Mouse (Mus musculus) urinary bladder, postnatal 10 days (tissue): ENCODE data around the gene Ssxb6.
"Not testable (repeated sequence)": the region's sequence is repeated elsewhere in the genome, so short reads cannot be mapped to it uniquely, and the experiment has no call there.

Source experiments
- DNase-seq: peaks from one replicate; pipeline ENCODE4 v3.0.0; 2022; ENCODE audit warnings: low spot score

Ssxb6 gene

GRCm38 (mm10) chrX:8548155-8548554 is at the start of gene Ssxb6:
TSS of gene Ssxb6 (minus strand) at chrX:8548255.
- not testable (repeated sequence) for DNase-seq

DNA sequence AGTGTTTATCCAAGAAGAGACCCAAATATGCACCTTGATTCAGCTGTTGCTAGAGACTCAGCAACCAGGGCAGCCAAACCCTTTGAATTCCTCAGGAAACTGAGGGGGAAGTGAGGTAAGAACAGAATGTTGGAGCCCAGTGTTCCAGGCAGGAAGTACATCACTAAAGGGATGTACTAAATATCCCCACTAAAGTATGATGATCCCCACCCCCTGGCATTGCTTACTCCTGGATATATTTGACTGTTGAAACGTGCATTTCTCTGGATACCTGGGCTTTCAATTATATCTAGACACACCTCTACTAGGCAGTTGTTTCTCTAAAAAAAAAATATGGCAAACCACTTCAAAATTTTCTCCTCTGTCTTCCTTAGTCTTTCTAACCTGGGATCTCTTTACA is 43.7 kb upstream of the Ssxb6 start, which contains the start of gene Ssxb3:
TSS of gene Ssxb3 (minus strand) at position 101 of the 400 bp plus-strand sequence.
- DNase-seq: not testable (repeated sequence)

DNA sequence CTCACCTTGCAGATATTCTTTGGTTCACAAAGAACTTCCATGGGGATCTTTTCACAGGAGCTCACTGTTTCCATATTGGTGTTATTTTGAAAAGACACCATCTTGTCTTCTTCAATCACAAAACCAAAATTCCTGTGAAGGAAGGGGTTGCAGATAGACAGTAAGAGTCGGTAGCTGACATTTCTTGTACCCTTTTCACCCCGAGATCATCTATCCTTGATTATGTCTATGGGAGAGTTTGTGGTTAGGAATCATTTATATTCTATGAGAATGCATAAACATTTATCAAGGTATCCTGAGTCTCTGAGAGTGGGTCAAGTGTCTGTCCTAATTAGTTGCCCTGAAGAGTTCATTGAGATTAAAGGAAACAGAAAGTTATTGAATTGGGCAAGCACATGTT is 23.2 kb downstream of the Ssxb6 start, which contains the start of gene Gm14459:
TSS of gene Gm14459 (minus strand) at position 101 of the 400 bp plus-strand sequence.
- no peak for DNase-seq
